ENCODE assay signal across 21 mouse cellular contexts in the genomic region with DNA sequence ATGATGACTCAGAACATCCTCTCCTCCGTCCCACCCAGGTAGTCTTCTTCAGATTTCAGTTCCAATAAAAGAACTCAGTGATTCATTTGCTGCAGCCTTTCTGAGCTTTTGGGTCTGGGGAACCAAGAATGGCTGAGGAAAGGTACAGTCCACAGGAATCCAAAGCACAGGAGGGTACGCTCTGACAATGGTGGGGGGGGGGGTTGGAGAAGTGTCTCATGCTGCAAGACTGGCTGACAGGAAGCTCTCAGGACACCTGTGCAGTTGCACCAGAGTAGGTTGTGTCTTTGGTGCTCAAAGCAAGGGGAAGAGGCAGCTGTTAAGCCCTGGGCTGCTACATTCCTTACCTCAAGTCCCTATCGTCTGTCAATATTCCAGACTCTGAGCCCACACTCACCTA.
"Had no signal": no experiment of that assay in that cellular context is flagged by ENCODE, and none has a peak within 500 bp of the region (broad histone marks: within the 10 kb centered on the region; RNA-seq: fewer than 3 reads in every experiment).

No protein-coding gene starts in this region.

- H3K27ac ChIP-seq: limb, embryonic 10.5 days; limb, embryonic 13.5 days; liver, embryonic 13.5 days; midbrain, embryonic 15.5 days; neural tube, embryonic 12.5 days; neural tube, embryonic 15.5 days; stomach, postnatal 0 days had no signal

- H3K9me3 ChIP-seq: limb, embryonic 10.5 days; limb, embryonic 13.5 days; liver, embryonic 13.5 days; megakaryocyte, embryonic 14.5 days; midbrain, embryonic 15.5 days; neural tube, embryonic 12.5 days; neural tube, embryonic 15.5 days had no signal

- H3K9ac ChIP-seq: limb, embryonic 13.5 days; liver, embryonic 13.5 days; midbrain, embryonic 15.5 days; neural tube, embryonic 12.5 days; neural tube, embryonic 15.5 days had no signal

- H3K4me3 ChIP-seq: limb, embryonic 10.5 days; limb, embryonic 13.5 days; liver, embryonic 13.5 days; megakaryocyte, embryonic 14.5 days; midbrain, embryonic 15.5 days; neural tube, embryonic 12.5 days; neural tube, embryonic 15.5 days had no signal

- ATAC-seq: intestine, embryonic 16.5 days; midbrain, embryonic 15.5 days had no signal

- DNase-seq: kidney, adult 18-20 months; kidney, adult 9 months; kidney, postnatal 14 days; kidney, postnatal 4 days; liver; liver, embryonic 13.5 days; lung, adult 2 months; lung, postnatal 14 days; lung, postnatal 4 days; right cerebral cortex, adult 18-20 months; right cerebral cortex, postnatal 14 days; right cerebral cortex, postnatal 4 days had no signal

- H3K4me1 ChIP-seq: limb, embryonic 10.5 days; limb, embryonic 13.5 days; liver, embryonic 13.5 days; megakaryocyte, embryonic 14.5 days; midbrain, embryonic 15.5 days; neural tube, embryonic 12.5 days; neural tube, embryonic 15.5 days had no signal

- H3K27me3 ChIP-seq: limb, embryonic 13.5 days; liver, embryonic 13.5 days; midbrain, embryonic 15.5 days; neural tube, embryonic 12.5 days; neural tube, embryonic 15.5 days had no signal

- H3K36me3 ChIP-seq: limb, embryonic 10.5 days; limb, embryonic 13.5 days; liver, embryonic 13.5 days; midbrain, embryonic 15.5 days; neural tube, embryonic 12.5 days; neural tube, embryonic 15.5 days had no signal

- H3K4me2 ChIP-seq: limb, embryonic 13.5 days; liver, embryonic 13.5 days; midbrain, embryonic 11.5 days; midbrain, embryonic 15.5 days; neural tube, embryonic 12.5 days; neural tube, embryonic 15.5 days had no signal
